Mouse (Mus musculus) midbrain, postnatal 0 days (tissue): ENCODE results near the gene Ldhc. TPM values are rescaled to one million over a fixed set of nuclear protein-coding genes. Genes with fewer than 3 reads are reported as not detected.
"Not testable (repeated sequence)": the region's sequence is repeated elsewhere in the genome, so short reads cannot be mapped to it uniquely, and the experiment has no call there.

Experiments used
- ATAC-seq: fragments of 200-750 bp; cut with Nextera tagmentation; 2 replicates; pipeline ENCODE4 v1.8.0; 2017; ENCODE audit warnings: moderate number of reproducible peaks, mild to moderate bottlenecking, moderate TSS enrichment, moderate library complexity; ENCODE audit not compliant: low FRiP score
- DNase-seq: peaks from one replicate; pipeline ENCODE4 v3.0.0-alpha.2; 2015; ENCODE audit warnings: low spot score
- H3K27ac ChIP-seq: fragments of 300-500 bp; sonication (generic); 2 replicates; pipeline ENCODE4 v1.5.1; 2014; ENCODE audit warnings: low read depth, mild to moderate bottlenecking, low read length, mixed read lengths
- H3K27me3 ChIP-seq: fragments of 300-500 bp; sonication (generic); 2 replicates; pipeline ENCODE4 v1.6.1; 2014; ENCODE audit warnings: low read length, control low read depth, mixed read lengths; ENCODE audit not compliant: insufficient read depth
- H3K36me3 ChIP-seq: fragments of 300-500 bp; sonication (generic); 2 replicates; pipeline ENCODE4 v1.6.1; 2014; ENCODE audit warnings: low read length, control low read depth, mixed read lengths; ENCODE audit not compliant: insufficient read depth
- H3K4me1 ChIP-seq: fragments of 300-500 bp; sonication (generic); 2 replicates; pipeline ENCODE4 v1.6.1; 2014; ENCODE audit warnings: mild to moderate bottlenecking, control low read depth, antibody characterized with exemption, low read length, mixed read lengths; ENCODE audit not compliant: insufficient read depth
- H3K4me2 ChIP-seq: fragments of 300-500 bp; sonication (generic); 2 replicates; pipeline ENCODE4 v1.6.1; 2014; ENCODE audit warnings: low read depth, mild to moderate bottlenecking, low read length, mixed read lengths; ENCODE audit not compliant: poor library complexity, severe bottlenecking
- H3K4me3 ChIP-seq: fragments of 300-500 bp; sonication (generic); 2 replicates; pipeline ENCODE4 v1.5.1; 2014; ENCODE audit warnings: low read depth, mild to moderate bottlenecking, low read length, moderate library complexity
- H3K9ac ChIP-seq: fragments of 300-500 bp; sonication (generic); replicated peaks from 2 replicates; pipeline ENCODE4 v1.6.1; 2014; ENCODE audit warnings: mild to moderate bottlenecking, low read length, moderate library complexity, mixed read lengths; ENCODE audit not compliant: poor library complexity, severe bottlenecking
- H3K9me3 ChIP-seq: fragments of 300-500 bp; sonication (generic); 2 replicates; pipeline ENCODE4 v1.6.1; 2016; ENCODE audit warnings: low read length, control low read depth
- CTCF ChIP-seq: IDR thresholded peaks from 2 replicates; pipeline ENCODE4 v1.5.1; 2016; ENCODE audit warnings: antibody characterized with exemption, mild to moderate bottlenecking
- WGBS: fragments of 180-500 bp; shearing (Covaris S2); extraction: QIAGEN DNeasy Blood & Tissue Kit; methylation state at CpG from one replicate; pipeline ENCODE4 v1.1.7; 2014; 5-methylcytosine and 5-hydroxymethylcytosine counted together
- polyA plus RNA-seq: library from polyadenylated mRNA; unstranded; fragments of >200 nt; fragmentation: Nextera tagmentation; extraction: Ambion mirVana; gene quantifications from 2 replicates; pipeline ENCODE4 v1.2.1, GENCODE M21; 2015
- total RNA-seq: library from RNA; depleted of rRNA; stranded (reverse); fragments of >200 nt; gene quantifications from 2 replicates; pipeline ENCODE4 v1.2.3, GENCODE M21; 2014; rRNA removed

Ldhc gene
- total RNA-seq (not detected in 2 replicates), polyA plus RNA-seq (0.22 and 0.32 TPM in 2 replicates)

DNA sequence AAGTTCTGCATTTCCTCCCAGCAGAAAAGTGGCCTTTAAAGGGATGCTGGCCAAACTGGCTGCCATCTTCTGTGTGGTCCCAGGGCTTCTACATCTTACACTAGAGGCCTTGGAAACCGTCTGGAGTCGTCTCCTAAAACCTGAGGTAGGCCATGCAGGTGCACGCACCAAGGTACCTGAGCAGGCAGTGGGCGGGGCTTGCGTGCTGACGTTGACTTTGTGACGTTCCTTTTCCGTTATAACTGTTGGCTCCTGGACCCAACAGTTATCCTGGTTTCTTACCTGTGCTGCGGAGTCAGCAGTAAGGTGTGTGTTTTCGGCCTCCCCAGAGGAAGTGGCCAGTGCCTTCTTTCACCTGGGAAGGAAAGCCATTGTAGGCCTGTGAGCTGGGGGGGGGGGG lies at the start of gene Ldhc:
TSS of gene Ldhc (plus strand) at position 208 of the 400 bp plus-strand sequence.
- no peaks in the 10 kb centered on the region for H3K9me3 ChIP-seq
- no peak within 1 kb of the TSS for H3K4me3 ChIP-seq
- ATAC-seq (no peak), DNase-seq (no peak)
- H3K27me3 ChIP-seq: no peaks in the 10 kb centered on the region
- no peak within 1 kb of the TSS for H3K4me2 ChIP-seq
- no peak within 1 kb of the TSS for H3K27ac ChIP-seq
- no peak within 1 kb of the TSS for H3K9ac ChIP-seq
- WGBS: 38% methylated on average over 10 of the region's 10 CpGs
- no peaks in the 10 kb centered on the region for H3K4me1 ChIP-seq
- peaks cover under 1% of the 10 kb centered on the region; the same call in 1 of the 2 replicates for H3K36me3 ChIP-seq
- no peak for TF ChIP-seq CTCF

DNA sequence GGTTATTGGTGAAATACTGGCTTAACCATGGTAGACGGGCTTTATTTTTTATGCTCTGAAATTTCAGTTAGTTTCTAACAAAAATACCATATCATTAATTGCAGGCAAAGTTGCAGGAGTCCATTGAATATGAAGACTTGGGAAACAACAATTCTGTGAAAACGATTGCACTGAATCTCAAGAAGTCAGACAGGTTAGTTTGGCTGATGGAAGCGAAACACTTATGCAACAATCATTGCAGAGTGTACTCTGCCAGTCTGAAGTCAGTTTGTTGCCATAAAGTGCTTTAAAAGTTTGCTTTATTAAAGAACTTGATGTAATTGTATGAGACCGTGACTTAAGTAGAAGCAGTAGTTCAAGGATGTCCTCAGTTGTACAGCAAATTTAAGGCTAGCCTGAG lies 47.0 kb upstream of the Ldhc start:
- Histone ChIP-seq H3K27me3 (no peaks in the 10 kb centered on the region), H3K27ac (no peak overlapping the region), H3K36me3 (peaks cover 52% of the 10 kb centered on the region), H3K4me1 (no peaks in the 10 kb centered on the region), H3K4me3 (no peak overlapping the region), H3K9me3 (no peaks in the 10 kb centered on the region), H3K4me2 (no peak overlapping the region), H3K9ac (no peak overlapping the region)
- 94% methylated on average over 4 of the region's 4 CpGs for WGBS
- DNase-seq: no peak
- ATAC-seq: no peak
- no peak for TF ChIP-seq CTCF

DNA sequence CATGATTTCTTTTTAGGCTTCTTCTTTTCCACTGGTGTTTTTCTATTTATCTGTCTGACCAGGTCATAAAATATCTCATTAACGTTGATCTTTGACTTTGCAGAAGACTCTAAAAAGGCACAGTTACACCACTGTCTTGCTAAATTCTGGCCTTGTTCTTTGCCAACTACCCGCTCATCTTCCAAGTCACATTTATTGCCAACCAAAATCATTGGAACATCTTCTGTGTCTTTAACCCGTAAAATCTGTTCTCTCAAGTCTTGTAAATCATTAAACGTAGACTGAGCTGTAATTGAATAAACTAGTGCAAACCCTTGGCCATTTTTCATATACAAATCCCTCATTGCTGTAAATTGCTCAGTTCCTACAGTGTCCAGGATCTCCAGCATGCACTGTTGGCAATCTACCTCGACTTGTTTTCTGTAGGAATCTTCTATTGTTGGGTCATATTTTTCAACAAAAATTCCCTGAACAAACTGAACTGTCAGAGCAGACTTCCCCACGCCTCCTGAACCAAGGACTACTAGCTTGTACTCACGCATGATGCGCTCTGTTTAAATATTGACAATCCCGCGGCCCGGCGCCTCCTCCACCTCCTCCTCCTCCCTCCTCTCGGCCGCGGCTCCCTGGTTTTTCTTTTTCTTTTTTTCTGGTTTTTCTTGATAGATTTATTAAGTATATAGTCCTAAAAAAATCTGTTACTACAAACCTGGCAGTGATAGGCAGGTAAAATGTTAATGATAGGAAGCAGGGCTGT lies 39.9 kb upstream of the Ldhc start:
- not testable (repeated sequence) for DNase-seq, H3K9me3 ChIP-seq, H3K27me3 ChIP-seq, H3K4me3 ChIP-seq, H3K4me1 ChIP-seq, H3K27ac ChIP-seq, ATAC-seq, H3K4me2 ChIP-seq, H3K9ac ChIP-seq
- WGBS: 91% methylated on average over 15 of the region's 15 CpGs
- H3K36me3 ChIP-seq: peaks cover 44% of the 10 kb centered on the region

DNA sequence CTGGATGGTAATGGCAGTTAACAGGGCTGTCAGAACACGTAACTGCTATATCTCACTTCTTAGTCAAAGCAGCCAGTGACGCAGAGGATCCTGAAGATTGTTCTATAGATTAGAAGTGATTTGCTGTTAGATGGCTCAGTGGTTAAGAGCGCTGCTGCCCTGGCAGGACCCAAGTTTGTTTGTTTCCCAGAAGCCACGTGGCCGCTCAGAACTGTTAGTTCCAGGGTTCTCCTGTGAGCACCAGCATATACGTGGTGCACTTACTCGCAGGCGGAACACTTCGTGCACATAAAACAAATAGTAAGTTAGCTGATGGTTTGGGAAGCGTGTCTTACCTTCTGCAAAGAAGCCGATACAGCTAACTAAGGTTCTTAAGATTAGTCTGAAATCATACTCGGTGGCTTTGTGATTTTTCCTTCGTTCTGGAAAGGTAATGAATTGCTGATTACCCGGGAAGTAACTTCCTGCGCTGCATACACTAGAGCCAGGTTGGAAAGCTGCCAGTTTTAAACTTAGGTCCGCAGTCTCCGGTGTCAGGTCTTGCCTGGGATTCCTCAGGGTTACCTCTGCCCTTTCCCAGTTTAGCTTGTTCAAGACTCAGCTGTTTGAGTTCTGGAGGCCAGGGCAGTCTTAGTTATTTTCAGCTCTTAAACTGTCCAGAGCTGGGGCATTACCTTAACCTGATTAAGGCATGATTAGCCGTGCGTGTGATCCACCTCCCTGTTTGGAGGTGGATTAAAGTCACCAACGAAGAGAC lies 33.8 kb upstream of the Ldhc start:
- Histone ChIP-seq H3K4me3 (no peak overlapping the region), H3K36me3 (peaks cover 14% of the 10 kb centered on the region), H3K4me2 (no peak overlapping the region), H3K27me3 (no peaks in the 10 kb centered on the region), H3K9me3 (no peaks in the 10 kb centered on the region), H3K9ac (no peak overlapping the region), H3K27ac (no peak overlapping the region), H3K4me1 (no peaks in the 10 kb centered on the region)
- WGBS: 78% methylated on average over 20 of the region's 20 CpGs
- ATAC-seq (no peak), DNase-seq (no peak)
- TF ChIP-seq CTCF: no peak

DNA sequence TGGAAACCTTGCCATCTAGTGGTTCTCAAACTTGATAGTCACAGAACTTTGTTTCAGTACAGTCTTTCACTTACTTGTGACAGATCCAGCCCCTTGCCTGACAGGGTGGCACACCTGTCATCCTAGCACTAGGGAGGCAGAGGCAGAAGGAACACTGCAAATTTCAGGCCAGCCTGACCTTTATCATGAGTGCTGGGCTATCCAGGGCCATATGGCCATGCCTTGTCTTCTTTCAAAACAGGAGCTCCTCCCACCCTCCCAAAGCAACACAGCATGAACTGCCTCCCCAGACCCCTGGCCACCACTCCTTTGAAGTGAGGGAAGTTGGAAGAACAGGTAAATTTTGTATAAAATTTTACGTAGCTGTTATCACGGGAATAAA lies 33.2 kb upstream of the Ldhc start:
- H3K27ac ChIP-seq: no peak overlapping the region
- WGBS: 89% methylated on average over 2 of the region's 2 CpGs
- H3K9me3 ChIP-seq: no peaks in the 10 kb centered on the region
- peaks cover 8% of the 10 kb centered on the region for H3K36me3 ChIP-seq
- ATAC-seq (no peak), DNase-seq (no peak)
- H3K27me3 ChIP-seq: no peaks in the 10 kb centered on the region
- no peak overlapping the region for H3K4me3 ChIP-seq
- no peaks in the 10 kb centered on the region for H3K4me1 ChIP-seq
- H3K4me2 ChIP-seq: no peak overlapping the region
- H3K9ac ChIP-seq: no peak overlapping the region
- no peak for TF ChIP-seq CTCF

DNA sequence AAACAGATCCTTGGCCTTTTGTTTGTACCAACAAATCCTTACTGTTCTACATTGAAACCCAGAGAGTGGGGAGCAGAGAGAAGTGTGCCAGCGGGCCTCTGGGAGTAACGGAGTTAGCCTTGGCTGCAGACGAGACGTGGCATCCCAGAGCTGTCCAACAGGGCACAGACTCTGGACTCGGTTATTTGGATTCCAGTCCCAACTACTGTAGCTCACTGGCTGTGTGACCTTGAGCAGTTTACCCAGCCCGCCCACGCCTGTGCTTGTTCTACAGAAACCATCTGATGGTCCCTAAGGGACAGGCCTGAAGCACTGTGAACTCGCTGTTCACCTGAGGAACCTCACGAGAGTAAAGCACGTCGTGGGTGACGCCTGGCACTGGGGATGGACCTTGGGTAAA lies 31.1 kb upstream of the Ldhc start:
- H3K27me3 ChIP-seq: no peaks in the 10 kb centered on the region
- no peak for TF ChIP-seq CTCF
- no peak overlapping the region for H3K9ac ChIP-seq
- H3K36me3 ChIP-seq: no peaks in the 10 kb centered on the region
- no peaks in the 10 kb centered on the region for H3K9me3 ChIP-seq
- H3K27ac ChIP-seq: no peak overlapping the region
- H3K4me3 ChIP-seq: no peak overlapping the region
- no peak overlapping the region for H3K4me2 ChIP-seq
- WGBS: 91% methylated on average over 12 of the region's 12 CpGs
- no peaks in the 10 kb centered on the region for H3K4me1 ChIP-seq
- DNase-seq (no peak), ATAC-seq (no peak)
